Mouse (Mus musculus) small intestine, adult 10 weeks (tissue): ENCODE measurements around the gene Gm6583. TPM values are rescaled to one million over a fixed set of nuclear protein-coding genes. Genes with fewer than 3 reads are reported as not detected.

Experiments used
- polyA plus RNA-seq: library from polyadenylated mRNA; stranded (reverse); fragments of 350-450 nt; fragmentation: Illumina TruSeq; extraction: RNeasy Lipid Tissue Mini Kit (QIAGEN cat#74804); gene quantifications from one replicate; pipeline ENCODE4 v1.2.3, GENCODE M21; 2014; ENCODE audit warnings: low replicate concordance

The Gm6583 gene
- not detected for polyA plus RNA-seq

GRCm38 (mm10) chr5:112355910-112356309 lies at the start of gene Gm6583:
Gm6583 (minus strand) TSS chr5:112356033.

GRCm38 (mm10) chr5:112394779-112395443 lies 39.1 kb upstream of the Gm6583 start, which contains the start of gene Asphd2:
Asphd2 (minus strand) TSS chr5:112394866.

DNA sequence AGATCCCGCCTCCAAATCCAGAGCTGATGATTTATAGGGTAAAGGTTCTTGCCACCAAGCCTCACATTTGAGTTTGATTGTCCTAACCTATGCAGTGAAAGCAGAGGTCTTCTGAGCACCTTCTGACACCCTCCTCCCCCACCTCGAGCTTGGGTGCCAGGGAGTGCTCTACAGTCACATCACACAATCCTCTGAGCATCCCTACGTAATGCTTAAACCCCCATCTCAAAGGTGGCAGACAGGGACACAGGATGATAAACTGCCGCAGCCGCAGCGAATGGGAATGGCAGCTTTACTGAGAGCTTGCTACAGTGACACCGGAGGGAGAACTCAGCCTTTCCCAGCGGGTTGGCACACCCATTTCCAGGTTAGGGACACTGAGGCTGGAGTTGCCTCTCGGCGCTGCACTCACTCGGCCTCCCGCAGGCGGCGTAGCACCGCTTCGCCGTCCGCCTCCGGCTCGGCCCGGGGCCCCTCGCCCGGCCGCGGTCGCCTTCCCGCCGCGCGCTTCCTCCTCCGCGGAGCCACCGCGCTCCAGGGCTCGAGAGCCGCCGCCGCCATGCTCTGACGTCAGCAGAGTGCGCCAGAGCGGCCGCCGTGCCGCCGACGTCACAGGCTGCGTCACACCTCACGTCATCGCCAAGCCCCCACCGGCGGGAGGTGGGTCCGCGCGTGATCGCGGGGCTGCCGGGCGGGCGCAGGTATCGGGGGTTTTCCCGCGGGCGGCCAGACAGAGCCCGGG lies 13.2 kb downstream of the Gm6583 start, which contains the start of the genes Srrd and Hps4:
Gene Srrd (minus strand): TSS at position 578 of the 742 bp plus-strand sequence.
Gene Hps4 (plus strand): TSS at position 621 of the 742 bp plus-strand sequence.

DNA sequence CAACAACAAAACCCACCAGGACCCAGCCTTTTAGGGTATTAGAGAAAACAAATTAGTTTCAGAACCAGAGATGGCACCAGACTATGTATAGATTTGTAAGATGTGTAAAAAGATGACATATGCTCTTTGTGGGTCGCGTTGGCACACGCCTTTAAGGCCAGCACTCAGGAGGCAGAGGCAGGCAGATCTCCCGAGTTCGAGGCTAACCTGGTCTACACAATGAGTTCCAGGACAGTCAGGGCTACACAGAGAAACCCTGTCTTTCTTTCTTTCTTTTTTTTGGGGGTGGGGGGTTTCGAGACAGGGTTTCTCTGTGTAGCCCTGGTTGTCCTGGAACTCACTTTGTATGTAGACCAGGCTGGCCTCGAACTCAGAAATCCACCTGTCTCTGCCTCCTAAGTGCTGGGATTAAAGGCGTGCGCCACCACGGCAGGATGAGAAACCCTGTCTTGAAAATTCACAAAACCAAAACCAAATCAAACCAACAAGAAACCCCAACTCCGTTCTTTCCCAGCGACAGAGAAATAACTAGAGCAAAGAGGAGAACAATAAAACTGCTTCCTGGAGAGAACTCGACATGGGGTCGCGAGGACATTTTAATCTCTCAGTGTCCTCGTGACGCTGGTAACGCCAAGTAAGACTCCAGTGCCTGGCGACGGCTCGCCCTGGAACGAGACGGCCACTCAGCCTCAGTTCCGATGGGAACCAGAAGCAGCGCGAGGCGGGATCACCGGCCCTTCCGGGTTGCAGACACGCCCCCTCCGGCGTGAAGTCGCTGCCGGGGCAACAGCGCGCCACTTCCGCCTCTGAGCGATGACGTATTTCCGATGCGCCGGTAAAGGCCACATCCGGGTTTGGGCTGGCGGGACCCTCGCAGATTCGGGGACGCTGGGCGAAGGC lies 30.0 kb downstream of the Gm6583 start, which contains the start of gene Tfip11:
Gene Tfip11 (plus strand): TSS at position 813 of the 900 bp plus-strand sequence.

Other genes with a start within 250 kb of the Gm6583 start
- not detected for gene Cryba4, start 103.5 kb downstream of the Gm6583 start, polyA plus RNA-seq
- gene Crybb1, start 100.2 kb downstream of the Gm6583 start, polyA plus RNA-seq, result not detected
- 2.4 TPM for gene Tpst2, start 79.3 kb downstream of the Gm6583 start, polyA plus RNA-seq
- 7.0 TPM for gene Tfip11, start 29.7 kb downstream of the Gm6583 start, polyA plus RNA-seq
- gene Srrd, start 13.0 kb downstream of the Gm6583 start, polyA plus RNA-seq, result 0.59 TPM
- gene Hps4, start 12.9 kb downstream of the Gm6583 start, polyA plus RNA-seq, result 17.8 TPM
- not detected for gene Asphd2, start 38.8 kb upstream of the Gm6583 start, polyA plus RNA-seq
- not detected for gene Gm6588, start 93.4 kb upstream of the Gm6583 start, polyA plus RNA-seq
- gene Sez6l, start 221.2 kb upstream of the Gm6583 start, polyA plus RNA-seq, result 0.37 TPM